Mouse (Mus musculus): ENCODE results near the gene Cd209d. TPM values are rescaled to one million over a fixed set of nuclear protein-coding genes. Genes with fewer than 3 reads are reported as not detected.

The Cd209d gene
- total RNA-seq (2023), result not detected

DNA sequence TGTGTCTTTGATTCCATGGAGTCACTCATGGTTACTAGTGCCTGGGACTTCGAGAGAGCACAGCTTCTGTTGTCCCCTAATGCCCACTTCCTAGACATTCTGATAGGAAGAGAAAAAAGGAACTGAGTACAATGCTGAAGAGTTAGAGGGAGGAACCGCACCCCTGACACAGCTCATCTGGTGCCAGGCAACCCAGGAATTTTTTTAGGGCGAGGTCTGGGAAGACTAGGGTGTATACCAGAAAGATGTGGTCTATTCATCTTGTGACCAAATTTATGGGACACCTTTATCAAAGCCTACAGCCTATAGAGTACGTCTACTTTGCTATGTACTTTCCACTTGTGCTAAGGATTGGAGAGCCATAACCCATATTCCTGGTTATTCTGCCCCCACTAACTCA, at the start of gene Cd209d:
Gene Cd209d (minus strand): TSS at position 101 of the 400 bp plus-strand sequence.

DNA sequence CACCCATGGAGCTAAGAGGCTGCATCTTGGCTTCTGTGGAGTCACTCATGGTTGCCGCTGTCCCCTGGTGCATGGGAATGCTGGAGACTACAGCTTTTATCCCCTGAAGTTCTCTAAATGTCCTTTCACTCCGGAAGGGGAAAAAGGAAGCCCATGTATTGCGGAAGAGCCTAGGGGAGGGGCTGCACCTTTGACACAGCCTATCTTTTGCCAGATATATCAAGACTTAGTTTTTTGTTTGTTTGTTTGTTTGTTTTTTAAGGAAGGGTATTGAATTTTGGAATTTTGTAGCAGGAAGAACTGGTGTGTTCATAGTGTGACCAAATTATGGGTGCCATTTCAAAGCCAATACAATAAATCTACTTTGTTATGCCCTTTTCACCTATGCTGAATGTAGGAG, 48.4 kb upstream of the Cd209d start, which contains the start of gene Cd209b:
Gene Cd209b (minus strand): TSS at position 101 of the 400 bp plus-strand sequence.

DNA sequence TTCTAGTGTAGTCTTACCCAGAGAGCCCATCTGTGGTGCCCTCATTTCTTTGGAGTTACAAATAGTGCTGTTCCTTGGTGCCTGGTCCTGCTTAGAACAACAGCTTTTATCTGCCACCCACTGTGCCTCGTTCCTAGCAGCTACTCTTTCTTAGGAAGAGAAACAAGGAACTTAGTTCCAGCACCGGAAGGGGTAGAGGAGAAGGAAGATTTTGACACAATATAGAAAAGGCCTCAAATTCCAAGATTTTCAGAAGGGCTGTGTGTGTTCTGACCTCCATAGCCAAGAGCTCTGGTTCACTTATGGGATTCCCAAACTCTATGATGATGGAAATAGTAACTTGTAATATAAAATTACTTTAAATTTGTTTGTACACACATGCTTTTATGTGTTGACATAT, 24.1 kb downstream of the Cd209d start, which contains the start of gene Cd209e:
Gene Cd209e (minus strand): TSS at position 101 of the 400 bp plus-strand sequence.

Other genes starting within 250 kb of the Cd209d start
- 222 TPM for gene Stxbp2, start 247.6 kb downstream of the Cd209d start, total RNA-seq (2023)
- not detected for gene Retn, start 222.8 kb downstream of the Cd209d start, total RNA-seq (2023)
- 0.58 TPM for gene Mcemp1, start 212.8 kb downstream of the Cd209d start, total RNA-seq (2023)
- gene Fcor, start 206.2 kb downstream of the Cd209d start, total RNA-seq (2023), result not detected
- 12.8 TPM for gene Trappc5, start 202.3 kb downstream of the Cd209d start, total RNA-seq (2023)
- gene Fcer2a, start 184.4 kb downstream of the Cd209d start, total RNA-seq (2023), result 39.9 TPM
- not detected for gene Clec4g, start 157.9 kb downstream of the Cd209d start, total RNA-seq (2023)
- gene Cd209a, start 129.6 kb downstream of the Cd209d start, total RNA-seq (2023), result 4.2 TPM
- gene Cd209e, start 24.2 kb downstream of the Cd209d start, total RNA-seq (2023), result not detected
- not detected for gene Cd209b, start 48.3 kb upstream of the Cd209d start, total RNA-seq (2023)
- not detected for gene Cd209c, start 76.2 kb upstream of the Cd209d start, total RNA-seq (2023)
- not detected for gene Cd209f, start 227.3 kb upstream of the Cd209d start, total RNA-seq (2023)